ENCODE assay signal across 8 mouse cellular contexts in the genomic region with DNA sequence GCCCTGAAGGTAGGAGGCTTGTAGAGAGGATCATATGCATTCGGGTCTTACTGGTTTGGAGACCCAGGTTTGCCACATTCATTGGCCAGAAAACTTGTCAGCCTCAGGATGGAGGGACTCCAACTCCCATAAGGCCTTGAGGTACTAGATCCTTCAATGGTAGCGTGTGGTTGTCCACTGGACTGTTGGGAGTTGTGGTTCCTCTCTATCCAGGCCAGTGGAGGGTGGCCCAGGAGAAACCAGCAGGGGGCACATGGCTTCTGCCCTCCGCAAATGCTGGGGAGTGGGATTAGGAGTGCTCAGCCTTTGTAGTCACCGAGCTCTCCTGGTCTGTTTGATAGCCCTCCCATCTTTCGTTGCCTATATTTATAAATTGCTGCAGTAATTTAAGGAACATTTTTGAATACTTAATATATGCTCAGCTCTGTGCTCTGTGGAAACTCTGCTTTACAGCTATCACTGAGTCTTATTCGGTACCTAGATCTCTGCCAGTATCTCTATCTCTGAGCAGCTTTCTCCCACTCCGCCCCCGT. TPM values are rescaled to one million over a fixed set of nuclear protein-coding genes. Genes with fewer than 3 reads are reported as not detected.
DNase-seq lines count a peak whose midpoint lies in the region; ATAC-seq and TF ChIP-seq lines count a peak whose summit lies in the region.

No protein-coding gene starts in this region.

- peak overlapping the region; percentile 78 for H3K4me3 ChIP-seq in ES-Bruce4 (ENCODE audit: low read depth, low read length)
- H3K4me3 ChIP-seq in forebrain, embryonic 11.5 days (ENCODE audit: low read depth, low read length) = peak overlapping the region; percentile 62
- peak overlapping the region; percentile 56 for H3K4me3 ChIP-seq in heart, postnatal 0 days (ENCODE audit: low read depth, low read length)
- H3K4me3 ChIP-seq in liver, embryonic 16.5 days (ENCODE audit: low read depth, low read length) = peak overlapping the region; percentile 63
- peak overlapping the region; percentile 65 for H3K4me3 ChIP-seq in neural tube, embryonic 12.5 days
- peak overlapping the region; percentile 68 for H3K4me3 ChIP-seq in stomach, embryonic 16.5 days (replicated peaks; ENCODE audit: low read length)

- H3K9ac ChIP-seq in ES-Bruce4 (ENCODE audit: low read depth, poor library complexity, severe bottlenecking) = peak overlapping the region; percentile 31; the same call in 1 of the 2 replicates
- peak overlapping the region; percentile 55 for H3K9ac ChIP-seq in forebrain, embryonic 11.5 days (ENCODE audit: low read length)
- H3K9ac ChIP-seq in heart, postnatal 0 days (replicated peaks; ENCODE audit: low read depth, low read length) = no peak overlapping the region; the same call in 1 of the 2 replicates
- H3K9ac ChIP-seq in liver, embryonic 16.5 days (ENCODE audit: low read depth, low read length) = peak overlapping the region; percentile 9
- peak overlapping the region; percentile 88; the same call in 1 of the 2 replicates for H3K9ac ChIP-seq in neural tube, embryonic 12.5 days
- H3K9ac ChIP-seq in stomach, embryonic 16.5 days (ENCODE audit: low read length) = peak overlapping the region; percentile 62

- no peak for TF ChIP-seq EP300 in ES-Bruce4 (IDR thresholded peaks at IDR 0.05; ENCODE audit: insufficient read depth, low read depth, low read length)
- no peak for TF ChIP-seq EP300 in heart, postnatal 0 days (IDR thresholded peaks at IDR 0.05; ENCODE audit: low read depth)

- H3K9me3 ChIP-seq in ES-Bruce4 (replicated peaks; ENCODE audit: control insufficient read depth, insufficient read depth, low read length, poor library complexity, severe bottlenecking) = no peaks in the 10 kb centered on the region
- H3K9me3 ChIP-seq in forebrain, embryonic 11.5 days (ENCODE audit: control insufficient read depth, low read length) = no peaks in the 10 kb centered on the region
- no peaks in the 10 kb centered on the region for H3K9me3 ChIP-seq in heart, postnatal 0 days (replicated peaks; ENCODE audit: control insufficient read depth, low read length)
- H3K9me3 ChIP-seq in liver, embryonic 16.5 days (replicated peaks; ENCODE audit: control insufficient read depth, low read length) = no peaks in the 10 kb centered on the region
- H3K9me3 ChIP-seq in neural tube, embryonic 12.5 days = no peaks in the 10 kb centered on the region
- no peaks in the 10 kb centered on the region for H3K9me3 ChIP-seq in stomach, embryonic 16.5 days (replicated peaks; ENCODE audit: control insufficient read depth, low read length)

- ATAC-seq in forebrain, embryonic 11.5 days (replicated peaks; ENCODE audit: low FRiP score) = peak; percentile 83
- ATAC-seq in heart, postnatal 0 days (ENCODE audit: insufficient read depth, low read depth) = peak; percentile 93
- ATAC-seq in liver, embryonic 16.5 days (ENCODE audit: low read depth) = peak; percentile 86
- ATAC-seq in neural tube, embryonic 12.5 days (ENCODE audit: low FRiP score, low read depth) = peak; percentile 81
- peak; percentile 84 for ATAC-seq in stomach, embryonic 16.5 days (ENCODE audit: insufficient read depth, low FRiP score)

- WGBS in forebrain, embryonic 11.5 days = 2% methylated on average over 8 of the region's 8 CpGs
- 0% methylated on average over 8 of the region's 8 CpGs for WGBS in heart, postnatal 0 days
- under 1% methylated on average over 8 of the region's 8 CpGs for WGBS in liver, embryonic 16.5 days (ENCODE audit: insufficient replicate concordance)
- under 1% methylated on average over 8 of the region's 8 CpGs for WGBS in neural tube, embryonic 12.5 days
- WGBS in stomach, embryonic 16.5 days = under 1% methylated on average over 8 of the region's 8 CpGs

- TF ChIP-seq POLR2A in ES-Bruce4 (IDR thresholded peaks at IDR 0.05; ENCODE audit: insufficient read depth, low read length) = no peak

- TF ChIP-seq CTCF in ES-Bruce4 (IDR thresholded peaks at IDR 0.05; ENCODE audit: low read depth, low read length) = peak; percentile 40
- TF ChIP-seq CTCF in heart, postnatal 0 days (IDR thresholded peaks at IDR 0.05; ENCODE audit: low read depth) = peak; percentile 70

- H3K27me3 ChIP-seq in ES-Bruce4 (ENCODE audit: control insufficient read depth, insufficient read depth, low read length, poor library complexity, severe bottlenecking) = no peaks in the 10 kb centered on the region
- H3K27me3 ChIP-seq in forebrain, embryonic 11.5 days (ENCODE audit: control insufficient read depth, insufficient read depth, low read length) = no peaks in the 10 kb centered on the region
- H3K27me3 ChIP-seq in heart, postnatal 0 days (ENCODE audit: control insufficient read depth, insufficient read depth, low read length) = 0 out of 2 replicates have a peak, but pooled peaks cover 5% of the 10 kb centered on the region
- peaks cover 30% of the 10 kb centered on the region for H3K27me3 ChIP-seq in liver, embryonic 16.5 days (ENCODE audit: control insufficient read depth, insufficient read depth, low read depth, low read length)
- no peaks in the 10 kb centered on the region for H3K27me3 ChIP-seq in neural tube, embryonic 12.5 days (replicated peaks)
- no peaks in the 10 kb centered on the region for H3K27me3 ChIP-seq in stomach, embryonic 16.5 days (ENCODE audit: control insufficient read depth, insufficient read depth, low read length)

- DNase-seq in c-Kit-positive CD71-positive TER-119-negative erythroid progenitor cells, embryonic 14.5 days (ENCODE audit: low read depth) = peak; percentile 63
- DNase-seq in forebrain, embryonic 11.5 days (ENCODE audit: low spot score) = peak; percentile 84
- DNase-seq in heart, postnatal 0 days (ENCODE audit: low spot score) = peak; percentile 90
- DNase-seq in kidney, postnatal 36 days = peak; percentile 81 to 86

- no peaks in the 10 kb centered on the region for H3K4me1 ChIP-seq in ES-Bruce4 (ENCODE audit: control insufficient read depth, insufficient read depth, low read length)
- peaks cover 45% of the 10 kb centered on the region for H3K4me1 ChIP-seq in forebrain, embryonic 11.5 days (replicated peaks; ENCODE audit: control insufficient read depth, insufficient read depth, low read length)
- peaks cover 26% of the 10 kb centered on the region for H3K4me1 ChIP-seq in heart, postnatal 0 days (ENCODE audit: control insufficient read depth, insufficient read depth)
- H3K4me1 ChIP-seq in liver, embryonic 16.5 days (ENCODE audit: control insufficient read depth, low read depth, low read length) = peaks cover 26% of the 10 kb centered on the region
- peaks cover 62% of the 10 kb centered on the region for H3K4me1 ChIP-seq in neural tube, embryonic 12.5 days
- peaks cover 42% of the 10 kb centered on the region for H3K4me1 ChIP-seq in stomach, embryonic 16.5 days (ENCODE audit: control insufficient read depth, insufficient read depth, low read length)

- H3K4me2 ChIP-seq in forebrain, embryonic 11.5 days (ENCODE audit: low read depth, low read length, severe bottlenecking) = peak overlapping the region; percentile 65
- H3K4me2 ChIP-seq in heart, postnatal 0 days (ENCODE audit: low read depth, low read length) = peak overlapping the region; percentile 88
- peak overlapping the region; percentile 71 for H3K4me2 ChIP-seq in liver, embryonic 16.5 days (ENCODE audit: low read depth, low read length)
- peak overlapping the region; percentile 95 for H3K4me2 ChIP-seq in neural tube, embryonic 12.5 days (replicated peaks)
- H3K4me2 ChIP-seq in stomach, embryonic 16.5 days (ENCODE audit: low read depth, low read length) = peak overlapping the region; percentile 91

- no peak overlapping the region for H3K27ac ChIP-seq in ES-Bruce4 (ENCODE audit: insufficient read depth, low read length)
- peak overlapping the region; percentile 90 for H3K27ac ChIP-seq in forebrain, embryonic 11.5 days (ENCODE audit: low read depth, low read length)
- peak overlapping the region; percentile 43 for H3K27ac ChIP-seq in heart, postnatal 0 days (ENCODE audit: low read depth)
- H3K27ac ChIP-seq in liver, embryonic 16.5 days (ENCODE audit: low read length) = peak overlapping the region; percentile 7
- peak overlapping the region; percentile 66; the same call in 1 of the 2 replicates for H3K27ac ChIP-seq in neural tube, embryonic 12.5 days
- peak overlapping the region; percentile 72 for H3K27ac ChIP-seq in stomach, embryonic 16.5 days (ENCODE audit: low read length)

- no peaks in the 10 kb centered on the region for H3K36me3 ChIP-seq in ES-Bruce4 (ENCODE audit: control insufficient read depth, insufficient read depth, low read length, poor library complexity, severe bottlenecking)
- no peaks in the 10 kb centered on the region for H3K36me3 ChIP-seq in forebrain, embryonic 11.5 days (ENCODE audit: control insufficient read depth, insufficient read depth, low read length)
- H3K36me3 ChIP-seq in heart, postnatal 0 days (replicated peaks; ENCODE audit: control insufficient read depth, insufficient read depth, low read length) = no peaks in the 10 kb centered on the region
- H3K36me3 ChIP-seq in liver, embryonic 16.5 days (ENCODE audit: control insufficient read depth, insufficient read depth) = no peaks in the 10 kb centered on the region
- H3K36me3 ChIP-seq in neural tube, embryonic 12.5 days = no peaks in the 10 kb centered on the region
- no peaks in the 10 kb centered on the region for H3K36me3 ChIP-seq in stomach, embryonic 16.5 days (ENCODE audit: control insufficient read depth, insufficient read depth, low read length)

RNA-seq across cellular contexts. Expression of gene Dlg4, which starts 4.1 kb away (rescaled TPM):
- 17.1 and 25.7 TPM in 2 replicates for polyA plus RNA-seq in ES-Bruce4 (2011; ENCODE audit: insufficient read depth, insufficient read length, low read depth, missing spikeins)
- 18.2 and 21.5 TPM in 2 replicates for polyA plus RNA-seq in forebrain, embryonic 11.5 days (2014; fragmentation: Nextera tagmentation; extraction: Ambion mirVana)
- 3.4 and 10.3 TPM in 2 replicates for total RNA-seq in heart, postnatal 0 days (2014; rRNA removed; ENCODE audit: low replicate concordance)
- 2.2 TPM in 2 replicates for polyA plus RNA-seq in heart, postnatal 0 days (2015; fragmentation: Nextera tagmentation; extraction: Ambion mirVana)
- 0.40 and 0.53 TPM in 2 replicates for polyA plus RNA-seq in liver, embryonic 16.5 days (2015; fragmentation: Nextera tagmentation; extraction: Ambion mirVana)
- polyA plus RNA-seq in neural tube, embryonic 12.5 days (2016; fragmentation: Nextera tagmentation; extraction: Ambion mirVana) = 23.6 and 25.5 TPM in 2 replicates
- 8.4 and 9.0 TPM in 2 replicates for polyA plus RNA-seq in stomach, embryonic 16.5 days (2015; fragmentation: Nextera tagmentation; extraction: Ambion mirVana)

RNA-seq across cellular contexts. Expression of gene Acadvl, which starts 5.6 kb away (rescaled TPM):
- polyA plus RNA-seq in ES-Bruce4 (2011; ENCODE audit: insufficient read depth, insufficient read length, low read depth, missing spikeins) = 17.1 and 19.8 TPM in 2 replicates
- 44.0 and 47.6 TPM in 2 replicates for polyA plus RNA-seq in forebrain, embryonic 11.5 days (2014; fragmentation: Nextera tagmentation; extraction: Ambion mirVana)
- 378 and 469 TPM in 2 replicates for total RNA-seq in heart, postnatal 0 days (2014; rRNA removed; ENCODE audit: low replicate concordance)
- polyA plus RNA-seq in heart, postnatal 0 days (2015; fragmentation: Nextera tagmentation; extraction: Ambion mirVana) = 815 and 873 TPM in 2 replicates
- polyA plus RNA-seq in liver, embryonic 16.5 days (2015; fragmentation: Nextera tagmentation; extraction: Ambion mirVana) = 127 and 138 TPM in 2 replicates
- polyA plus RNA-seq in neural tube, embryonic 12.5 days (2016; fragmentation: Nextera tagmentation; extraction: Ambion mirVana) = 59.1 and 63.7 TPM in 2 replicates
- polyA plus RNA-seq in stomach, embryonic 16.5 days (2015; fragmentation: Nextera tagmentation; extraction: Ambion mirVana) = 115 and 119 TPM in 2 replicates

RNA-seq across cellular contexts. Expression of gene Dvl2, which starts 20.4 kb away (rescaled TPM):
- polyA plus RNA-seq in ES-Bruce4 (2011; ENCODE audit: insufficient read depth, insufficient read length, low read depth, missing spikeins) = 60.1 and 63.3 TPM in 2 replicates
- 43.9 and 47.6 TPM in 2 replicates for polyA plus RNA-seq in forebrain, embryonic 11.5 days (2014; fragmentation: Nextera tagmentation; extraction: Ambion mirVana)
- 10.8 TPM in 2 replicates for total RNA-seq in heart, postnatal 0 days (2014; rRNA removed; ENCODE audit: low replicate concordance)
- 6.5 and 7.5 TPM in 2 replicates for polyA plus RNA-seq in heart, postnatal 0 days (2015; fragmentation: Nextera tagmentation; extraction: Ambion mirVana)
- polyA plus RNA-seq in liver, embryonic 16.5 days (2015; fragmentation: Nextera tagmentation; extraction: Ambion mirVana) = 4.4 and 5.1 TPM in 2 replicates
- 39.0 and 40.7 TPM in 2 replicates for polyA plus RNA-seq in neural tube, embryonic 12.5 days (2016; fragmentation: Nextera tagmentation; extraction: Ambion mirVana)
- polyA plus RNA-seq in stomach, embryonic 16.5 days (2015; fragmentation: Nextera tagmentation; extraction: Ambion mirVana) = 17.7 and 22.3 TPM in 2 replicates

RNA-seq across cellular contexts. Expression of gene Phf23, which starts 25.2 kb away (rescaled TPM):
- 75.6 and 83.0 TPM in 2 replicates for polyA plus RNA-seq in ES-Bruce4 (2011; ENCODE audit: insufficient read depth, insufficient read length, low read depth, missing spikeins)
- 61.4 and 63.0 TPM in 2 replicates for polyA plus RNA-seq in forebrain, embryonic 11.5 days (2014; fragmentation: Nextera tagmentation; extraction: Ambion mirVana)
- 27.4 and 54.8 TPM in 2 replicates for total RNA-seq in heart, postnatal 0 days (2014; rRNA removed; ENCODE audit: low replicate concordance)
- 30.3 and 34.2 TPM in 2 replicates for polyA plus RNA-seq in heart, postnatal 0 days (2015; fragmentation: Nextera tagmentation; extraction: Ambion mirVana)
- 17.5 and 18.2 TPM in 2 replicates for polyA plus RNA-seq in liver, embryonic 16.5 days (2015; fragmentation: Nextera tagmentation; extraction: Ambion mirVana)
- polyA plus RNA-seq in neural tube, embryonic 12.5 days (2016; fragmentation: Nextera tagmentation; extraction: Ambion mirVana) = 89.4 and 92.5 TPM in 2 replicates
- 44.3 and 47.9 TPM in 2 replicates for polyA plus RNA-seq in stomach, embryonic 16.5 days (2015; fragmentation: Nextera tagmentation; extraction: Ambion mirVana)

RNA-seq across cellular contexts. Expression of gene Gabarap, which starts 29.9 kb away (rescaled TPM):
- polyA plus RNA-seq in ES-Bruce4 (2011; ENCODE audit: insufficient read depth, insufficient read length, low read depth, missing spikeins) = 141 and 144 TPM in 2 replicates
- polyA plus RNA-seq in forebrain, embryonic 11.5 days (2014; fragmentation: Nextera tagmentation; extraction: Ambion mirVana) = 472 and 477 TPM in 2 replicates
- total RNA-seq in heart, postnatal 0 days (2014; rRNA removed; ENCODE audit: low replicate concordance) = 208 and 305 TPM in 2 replicates
- polyA plus RNA-seq in heart, postnatal 0 days (2015; fragmentation: Nextera tagmentation; extraction: Ambion mirVana) = 472 and 510 TPM in 2 replicates
- 255 and 280 TPM in 2 replicates for polyA plus RNA-seq in liver, embryonic 16.5 days (2015; fragmentation: Nextera tagmentation; extraction: Ambion mirVana)
- polyA plus RNA-seq in neural tube, embryonic 12.5 days (2016; fragmentation: Nextera tagmentation; extraction: Ambion mirVana) = 577 and 592 TPM in 2 replicates
- polyA plus RNA-seq in stomach, embryonic 16.5 days (2015; fragmentation: Nextera tagmentation; extraction: Ambion mirVana) = 485 and 494 TPM in 2 replicates
